Mouse (Mus musculus) MEL (cell line): ENCODE results near the gene Snx29.

ENCODE experiments used
- CTCF ChIP-seq, 3 experiments: IDR thresholded peaks in 2 of 3; conservative IDR thresholded peaks in 1 of 3; 2 replicates each; pipeline ENCODE4 v1.5.1; 2011 to 2012; ENCODE audit warnings: low read length in 3 of 3, low read depth in 2 of 3, mild to moderate bottlenecking in 2 of 3, improper control_type of control experiment in 1 of 3, inconsistent platforms in 1 of 3, mixed read lengths in 1 of 3, moderate library complexity in 1 of 3; ENCODE audit not compliant: control insufficient read depth in 1 of 3, insufficient read depth in 1 of 3, poor library complexity in 1 of 3, severe bottlenecking in 1 of 3
- NELFE ChIP-seq: IDR thresholded peaks from 2 replicates; pipeline ENCODE4 v1.6.1; 2011; ENCODE audit warnings: low read depth, low read length, improper control_type of control experiment
- POLR2AphosphoS5 ChIP-seq: IDR thresholded peaks from 2 replicates; pipeline ENCODE4 v1.6.1; 2012; ENCODE audit warnings: low read depth, borderline replicate concordance, mild to moderate bottlenecking, inconsistent platforms, low read length, moderate library complexity, mixed read lengths
- USF2 ChIP-seq, 2 experiments: IDR thresholded peaks; 2 replicates each; pipeline ENCODE4 v1.6.1; 2011 to 2012; ENCODE audit warnings: improper control_type of control experiment in 2 of 2, low read length in 2 of 2, borderline replicate concordance in 1 of 2, inconsistent platforms in 1 of 2, low read depth in 1 of 2, mild to moderate bottlenecking in 1 of 2; ENCODE audit not compliant: insufficient read depth in 1 of 2

DNA sequence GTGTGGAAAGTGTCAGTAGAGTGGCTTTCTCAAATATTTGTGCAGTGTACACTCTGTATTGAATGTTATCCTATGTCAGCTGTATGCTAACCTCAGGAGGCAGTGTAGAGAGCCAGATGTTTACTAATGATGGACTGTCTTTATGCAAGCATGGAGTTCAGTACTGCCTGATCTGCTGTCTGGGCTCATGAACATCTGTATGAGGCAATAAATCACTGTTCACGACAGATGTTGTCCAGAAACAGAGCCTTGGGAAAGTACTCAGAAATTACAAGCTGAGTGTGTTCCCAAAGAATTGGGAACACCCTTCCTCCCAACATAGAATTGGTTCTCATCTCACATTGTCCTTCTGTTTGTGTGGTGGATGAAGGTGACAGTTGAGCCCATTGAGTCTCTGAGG is 121.9 kb downstream of the Snx29 start:
- no peak for TF ChIP-seq NELFE
- TF ChIP-seq CTCF (IDR thresholded peaks at IDR 0.05 in 2 of 3, conservative IDR thresholded peaks at IDR 0.05 in 1 of 3; ENCODE audit: control insufficient read depth in 1 of 3, insufficient read depth in 1 of 3, low read depth in 2 of 3, low read length in 3 of 3, poor library complexity in 1 of 3, severe bottlenecking in 1 of 3) = no peak
- no peak for TF ChIP-seq POLR2AphosphoS5
- TF ChIP-seq USF2 (IDR thresholded peaks at IDR 0.05; ENCODE audit: borderline replicate concordance in 1 of 2, insufficient read depth in 1 of 2, low read depth in 1 of 2, low read length in 2 of 2) = no peak
